Mouse (Mus musculus) layer of hippocampus, adult 9-11 months (tissue): ENCODE results near the gene Gm20388.
"Not testable (repeated sequence)": the region's sequence is repeated elsewhere in the genome, so short reads cannot be mapped to it uniquely, and the experiment has no call there.

Experiments
- DNase-seq: peaks from one replicate; pipeline ENCODE4 v3.0.0; 2022

Gm20388 gene

DNA sequence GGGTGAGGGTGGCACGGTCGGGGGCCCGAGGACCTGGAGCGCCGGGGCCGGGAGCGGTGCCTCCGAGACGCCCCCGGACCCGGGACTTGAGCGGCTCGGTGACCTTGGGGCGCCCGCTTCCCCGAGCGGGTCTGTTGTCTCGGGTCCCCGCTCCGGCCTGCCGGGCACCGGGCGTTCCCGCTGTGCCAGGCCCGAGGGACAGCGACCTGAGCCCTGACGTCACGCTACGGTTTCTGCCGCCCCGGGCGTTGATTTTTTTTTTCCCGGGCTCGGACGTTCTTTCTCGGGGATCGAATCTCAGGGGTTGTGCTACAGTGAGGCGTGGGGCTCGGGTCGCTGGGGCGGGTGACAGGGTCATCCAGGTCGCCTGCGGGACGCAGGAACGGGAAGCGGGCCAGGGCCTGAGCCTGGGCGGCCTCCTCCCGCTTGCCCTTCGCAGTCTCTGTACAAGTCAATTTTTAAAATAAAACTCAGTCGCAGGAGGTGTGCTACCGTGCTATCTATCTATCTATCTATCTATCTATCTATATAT lies 757.8 kb downstream of the Gm20388 start, which contains the start of gene Emc8:
Gene Emc8, minus strand, starts transcription at position 200 of the 532 bp plus-strand sequence.
- DNase-seq = no peak

- DNase-seq = no peak
These were observed 761.1 kb downstream of the Gm20388 start for GRCm38 (mm10) chr8:120671775-120672174.

- DNase-seq = no peak
These were observed 762.1 kb downstream of the Gm20388 start for GRCm38 (mm10) chr8:120672626-120673229.

DNA sequence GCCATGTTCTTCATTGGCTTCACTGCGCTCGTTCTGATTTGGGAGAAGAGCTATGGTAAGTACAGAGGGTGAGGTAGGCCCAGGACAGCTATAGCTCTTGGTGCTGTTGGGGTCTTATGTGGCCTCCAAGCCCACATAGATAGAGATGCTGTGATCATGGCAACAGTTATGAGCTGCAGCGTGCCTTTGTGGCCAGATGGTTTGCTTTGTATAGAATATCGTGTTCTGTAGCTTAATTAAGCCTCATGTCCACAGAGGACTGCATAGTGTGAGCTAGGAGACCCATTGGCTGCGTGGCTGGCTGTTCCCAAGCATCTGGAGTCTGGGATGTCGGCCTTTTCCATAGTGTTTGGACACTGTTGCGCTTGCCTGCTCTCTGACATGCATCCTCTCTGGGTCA lies 762.7 kb downstream of the Gm20388 start:
- no peak for DNase-seq

- no peak for DNase-seq
These were observed 765.1 kb downstream of the Gm20388 start for GRCm38 (mm10) chr8:120675718-120676117.

DNA sequence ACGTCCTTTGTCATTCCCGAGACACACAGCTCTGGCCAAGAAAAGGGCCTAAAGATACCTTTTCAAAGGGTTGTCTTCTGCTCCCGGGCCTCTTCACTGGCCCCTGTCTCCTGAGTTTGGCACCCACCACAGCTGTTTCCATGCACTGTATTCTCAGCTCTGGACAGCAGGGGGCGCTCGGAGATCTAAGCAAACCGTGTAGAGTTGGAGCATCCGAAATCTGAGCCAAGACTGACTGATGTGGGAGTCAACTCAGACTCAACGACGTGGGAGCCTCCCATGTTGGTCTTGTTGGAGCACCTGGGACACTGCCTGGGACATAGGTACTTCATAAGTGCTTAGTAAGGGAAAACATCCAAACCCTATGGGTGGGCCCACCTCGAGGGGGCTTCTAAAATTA lies 767.8 kb downstream of the Gm20388 start:
- peak; percentile 83 for DNase-seq

DNA sequence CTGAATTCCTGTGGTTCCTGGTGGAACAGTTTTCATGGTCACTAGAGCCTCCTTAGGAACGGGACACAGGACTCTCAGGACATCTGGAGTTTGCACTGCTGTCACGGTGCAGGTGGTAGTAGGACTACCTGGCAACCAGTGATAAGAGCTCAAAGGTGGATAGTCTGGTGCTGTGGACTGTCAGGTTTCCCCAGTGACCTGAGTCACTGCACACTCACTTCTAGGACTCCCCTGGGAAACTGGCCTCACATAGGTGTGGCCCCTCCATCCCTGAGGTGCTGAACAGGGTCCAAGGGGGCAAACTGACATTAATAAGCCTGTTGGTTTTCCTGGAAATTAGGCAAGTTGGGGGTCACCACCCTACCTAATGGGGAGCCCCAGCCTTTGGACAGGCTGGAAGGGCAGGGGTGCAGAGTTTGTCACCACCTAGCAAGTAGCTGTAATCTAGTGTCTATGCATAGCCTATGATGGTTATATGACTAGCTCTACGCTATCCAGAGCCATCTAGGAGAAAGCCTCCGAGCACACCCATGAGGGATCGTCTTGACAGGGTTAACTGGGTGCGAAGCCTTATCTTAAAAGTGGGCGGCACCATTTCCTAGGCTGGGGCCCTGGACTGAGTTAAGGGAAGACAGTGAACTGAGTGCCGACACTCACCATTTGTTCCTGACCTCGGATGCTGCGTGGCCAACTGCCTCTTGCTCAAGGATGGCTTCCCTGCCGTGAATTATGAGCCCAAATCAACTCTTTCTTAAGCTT lies 769.2 kb downstream of the Gm20388 start:
- no peak for DNase-seq

- not testable (repeated sequence) for DNase-seq
These were observed 769.8 kb downstream of the Gm20388 start for GRCm38 (mm10) chr8:120680405-120680804.

DNA sequence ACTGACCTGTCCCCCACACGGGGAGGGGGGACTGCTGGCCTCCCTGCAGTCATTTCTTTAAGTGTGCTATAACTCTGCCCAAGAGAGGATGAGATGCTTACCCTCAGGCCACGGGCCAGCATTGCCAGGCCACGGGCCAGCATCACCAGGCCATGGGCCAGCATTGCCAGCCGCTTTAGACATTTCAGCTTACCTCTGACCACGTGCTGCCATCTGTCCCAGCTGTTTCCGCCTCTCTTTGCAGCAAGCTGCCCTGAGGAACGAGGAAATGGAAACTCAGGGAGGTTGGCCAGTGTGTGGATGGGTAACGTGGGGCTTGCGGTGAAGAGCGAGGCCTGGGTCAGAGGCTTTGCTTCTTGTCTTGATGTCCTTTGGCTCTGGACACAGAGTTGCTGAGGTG lies 770.5 kb downstream of the Gm20388 start:
- DNase-seq = peak; percentile 70

DNA sequence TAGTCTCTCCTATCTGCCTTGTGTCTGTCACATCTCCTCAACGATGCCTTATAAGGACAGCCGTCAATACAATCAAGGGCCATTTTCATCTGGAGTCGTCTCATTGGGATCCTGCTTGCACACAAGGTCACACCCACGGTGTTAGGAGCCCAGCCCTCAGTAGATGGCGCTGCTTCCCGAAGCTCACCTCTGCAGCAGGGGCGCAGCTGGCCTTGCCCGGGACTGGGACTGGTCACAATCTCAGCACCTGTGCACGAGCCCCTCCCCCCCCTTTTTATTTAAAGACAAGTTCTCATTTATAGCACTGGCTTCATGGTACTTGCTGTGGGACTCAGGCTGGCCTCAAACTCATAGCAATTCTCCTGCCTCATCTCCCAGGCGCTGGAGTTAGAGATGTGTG lies 773.0 kb downstream of the Gm20388 start:
- peak; percentile 64 for DNase-seq

DNA sequence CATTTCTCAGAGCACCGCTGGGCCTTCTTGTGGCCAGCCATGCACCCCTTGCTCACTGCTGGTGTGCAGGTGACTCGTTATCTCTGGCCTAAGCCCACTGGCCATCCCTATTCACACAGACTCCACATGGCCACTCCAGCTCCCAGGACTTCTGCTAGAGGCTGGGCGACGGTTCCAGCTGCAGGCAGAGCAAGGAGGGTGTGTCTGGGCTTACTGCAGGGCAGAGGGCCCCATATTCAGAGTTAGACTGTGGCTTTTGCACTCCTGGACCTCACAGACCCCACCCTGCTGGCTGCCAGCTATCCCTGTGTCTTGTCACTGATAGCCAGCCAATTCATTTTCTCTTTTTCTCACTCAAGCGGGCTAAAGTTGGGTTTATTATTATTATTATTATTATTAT lies 773.4 kb downstream of the Gm20388 start:
- no peak for DNase-seq

GRCm38 (mm10) chr8:120685097-120685496 lies 774.5 kb downstream of the Gm20388 start:
- no peak for DNase-seq

GRCm38 (mm10) chr8:120685591-120685990 lies 775.0 kb downstream of the Gm20388 start:
- DNase-seq = no peak

GRCm38 (mm10) chr8:120686051-120686450 lies 775.4 kb downstream of the Gm20388 start:
- DNase-seq = peak; percentile 90

DNA sequence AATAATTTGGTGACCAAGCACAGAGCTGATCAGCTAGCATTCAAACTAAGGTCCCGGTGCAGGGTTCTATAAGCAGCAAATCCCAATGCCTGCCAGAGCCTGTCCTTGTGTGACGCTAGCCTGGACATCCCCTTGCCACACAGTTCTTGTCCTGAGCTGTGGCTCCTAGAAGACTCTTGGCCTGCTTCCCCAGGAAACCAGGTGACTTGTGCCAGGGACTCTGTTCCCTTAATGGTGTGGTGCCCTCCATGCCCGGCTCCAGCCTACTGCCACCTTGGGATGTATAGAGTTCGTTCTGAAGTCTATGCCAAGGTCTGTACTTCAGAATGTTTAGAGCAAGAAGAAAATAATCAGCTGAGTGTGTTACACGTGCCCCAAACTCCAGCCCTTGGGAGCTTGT lies 775.9 kb downstream of the Gm20388 start:
- no peak for DNase-seq

- DNase-seq = no peak
These were observed 777.1 kb downstream of the Gm20388 start for GRCm38 (mm10) chr8:120687786-120688185.

GRCm38 (mm10) chr8:120688511-120688910 lies 777.9 kb downstream of the Gm20388 start:
- no peak for DNase-seq

DNA sequence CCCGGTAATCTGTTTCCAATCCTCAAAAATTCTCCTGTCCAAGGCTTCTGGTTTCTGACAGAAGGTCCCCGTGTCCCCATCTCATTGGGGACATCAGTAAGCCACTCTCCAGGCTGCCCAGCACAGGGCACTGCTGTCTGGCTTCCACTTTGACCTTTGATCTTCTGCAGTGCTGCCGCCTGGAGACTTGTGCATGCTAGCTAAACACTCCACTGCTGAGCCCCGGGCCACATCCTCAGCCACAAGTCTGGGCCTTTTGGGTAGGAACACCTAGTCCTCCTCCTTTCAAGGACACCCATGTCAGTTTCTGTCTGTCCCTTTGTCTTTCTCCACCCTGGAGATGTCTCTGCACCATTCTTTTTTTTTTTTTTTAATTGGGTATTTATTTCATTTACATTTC lies 782.3 kb downstream of the Gm20388 start:
- DNase-seq = no peak

- DNase-seq = no peak
These were observed 783.3 kb downstream of the Gm20388 start for GRCm38 (mm10) chr8:120693861-120694493.

DNA sequence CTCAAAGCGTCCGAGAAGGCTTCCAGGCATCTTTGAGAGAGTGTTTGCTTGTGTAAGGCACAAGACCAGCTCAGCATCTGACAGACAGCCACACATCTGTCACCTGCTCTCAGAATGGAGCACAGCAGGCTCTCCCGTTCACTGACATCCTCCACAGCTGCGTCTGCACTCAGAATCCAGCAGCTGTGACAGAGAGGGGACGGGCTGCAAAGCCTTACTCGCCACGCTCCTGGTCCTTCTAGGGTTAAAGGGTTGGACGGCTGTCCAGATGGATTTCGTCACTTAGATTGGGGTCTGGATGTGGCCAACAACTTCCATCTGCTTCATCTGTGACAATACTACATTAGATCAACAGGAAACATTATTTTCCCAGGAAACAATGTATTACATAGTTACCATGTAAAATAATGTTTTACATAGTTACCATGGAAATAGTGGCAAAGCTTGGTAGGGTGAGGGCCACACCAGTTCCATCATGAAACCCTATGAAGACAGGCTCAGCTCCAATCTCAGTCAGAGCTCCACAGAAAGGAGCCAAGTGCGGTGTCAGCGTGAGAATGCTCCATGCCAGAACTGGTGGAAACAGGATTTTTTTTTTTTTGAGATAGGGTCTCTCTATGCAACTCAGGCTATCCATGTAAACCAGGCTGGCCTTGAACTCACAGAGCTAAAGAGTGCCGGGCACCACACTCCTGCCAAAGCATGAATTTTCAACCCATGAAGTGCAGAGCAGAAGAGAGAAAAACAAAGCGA lies 785.9 kb downstream of the Gm20388 start:
- DNase-seq = no peak

GRCm38 (mm10) chr8:120697154-120697978 lies 786.7 kb downstream of the Gm20388 start:
- peak; percentile 79 for DNase-seq

DNA sequence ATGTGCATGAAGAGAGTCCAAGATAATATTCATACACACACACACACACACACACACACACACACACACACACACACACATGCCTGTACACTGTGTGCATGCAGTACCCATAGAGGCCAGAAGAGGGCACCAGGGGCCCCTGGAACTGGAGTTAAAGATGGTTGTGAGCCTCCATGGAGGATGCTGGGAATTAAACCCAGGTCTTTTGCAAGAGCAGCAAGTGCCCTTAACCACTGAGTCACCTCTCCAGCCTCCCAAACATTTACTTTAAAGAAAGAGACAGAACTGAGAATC lies 787.3 kb downstream of the Gm20388 start:
- DNase-seq = no peak
